Mouse (Mus musculus) forebrain, embryonic 12.5 days (tissue): ENCODE measurements around the gene Plekhh3. TPM values are rescaled to one million over a fixed set of nuclear protein-coding genes. Genes with fewer than 3 reads are reported as not detected.
A peak's percentile ranks its signal among the peaks of the same experiment; 100 is the strongest.

ENCODE experiments used
- ATAC-seq: fragments of 200-750 bp; cut with Nextera tagmentation; 2 replicates; pipeline ENCODE4 v1.8.0; 2017; ENCODE audit warnings: moderate TSS enrichment; ENCODE audit not compliant: low FRiP score
- H3K27ac ChIP-seq: fragments of 300-500 bp; sonication (generic); 2 replicates; pipeline ENCODE4 v1.5.1; 2016; ENCODE audit warnings: mild to moderate bottlenecking
- H3K27me3 ChIP-seq: fragments of 300-500 bp; sonication (generic); 2 replicates; pipeline ENCODE4 v1.6.1; 2016; ENCODE audit warnings: mild to moderate bottlenecking
- H3K36me3 ChIP-seq: fragments of 300-500 bp; sonication (generic); replicated peaks from 2 replicates; pipeline ENCODE4 v1.6.1; 2016; ENCODE audit warnings: mild to moderate bottlenecking
- H3K4me1 ChIP-seq: fragments of 300-500 bp; sonication (generic); 2 replicates; pipeline ENCODE4 v1.6.1; 2016
- H3K4me2 ChIP-seq: fragments of 300-500 bp; sonication (generic); 2 replicates; pipeline ENCODE4 v1.6.1; 2016; ENCODE audit warnings: mild to moderate bottlenecking, moderate library complexity
- H3K4me3 ChIP-seq: fragments of 300-500 bp; sonication (generic); replicated peaks from 2 replicates; pipeline ENCODE4 v1.5.1; 2016; ENCODE audit warnings: mild to moderate bottlenecking
- H3K9ac ChIP-seq: fragments of 300-500 bp; sonication (generic); 2 replicates; pipeline ENCODE4 v1.6.1; 2016; ENCODE audit warnings: mild to moderate bottlenecking
- H3K9me3 ChIP-seq: fragments of 300-500 bp; sonication (generic); 2 replicates; pipeline ENCODE4 v1.6.1; 2016
- WGBS: fragments of 180-500 bp; shearing (Covaris S2); methylation state at CpG from one replicate; pipeline ENCODE4 v1.1.7; 2016; 5-methylcytosine and 5-hydroxymethylcytosine counted together
- polyA plus RNA-seq: library from polyadenylated mRNA; unstranded; fragments of >200 nt; fragmentation: Nextera tagmentation; extraction: Ambion mirVana; gene quantifications from 2 replicates; pipeline ENCODE4 v1.2.1, GENCODE M21; 2016

Gene Plekhh3
- polyA plus RNA-seq, 1 experiment from 2014 or later = 9.6 TPM

GRCm38 (mm10) chr11:101193076-101193475 is 21.9 kb upstream of the Plekhh3 start:
- no peak overlapping the region for H3K4me2 ChIP-seq
- no peaks in the 10 kb centered on the region for H3K36me3 ChIP-seq
- no peak overlapping the region for H3K27ac ChIP-seq
- ATAC-seq = no peak
- H3K4me1 ChIP-seq = peaks cover 23% of the 10 kb centered on the region
- H3K4me3 ChIP-seq = no peak overlapping the region
- H3K9ac ChIP-seq = no peak overlapping the region
- WGBS = 91% methylated on average over 7 of the region's 7 CpGs
- H3K9me3 ChIP-seq = no peaks in the 10 kb centered on the region
- no peaks in the 10 kb centered on the region for H3K27me3 ChIP-seq

DNA sequence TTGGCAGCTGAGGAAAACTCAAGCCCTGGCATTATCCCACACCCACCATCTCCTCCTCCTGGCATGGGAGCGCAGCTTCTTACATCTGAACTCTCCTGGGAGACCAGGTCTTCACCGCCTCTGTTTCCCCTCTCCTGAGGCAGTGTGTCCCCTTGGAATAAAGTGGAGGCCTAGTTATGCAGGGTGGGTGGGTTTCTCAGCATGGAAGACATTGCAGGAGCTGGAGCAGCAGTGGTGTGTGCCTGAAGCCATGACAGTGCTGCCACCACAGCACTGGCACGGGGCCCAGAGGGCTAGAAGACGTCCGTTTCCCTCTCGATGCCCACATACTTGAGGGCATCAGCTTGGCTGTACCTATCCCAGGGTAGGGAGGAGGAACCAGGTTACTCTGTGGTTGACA is 21.5 kb upstream of the Plekhh3 start:
- Histone ChIP-seq H3K4me2 (no peak overlapping the region), H3K27me3 (no peaks in the 10 kb centered on the region), H3K9me3 (no peaks in the 10 kb centered on the region), H3K9ac (no peak overlapping the region), H3K4me1 (peaks cover 23% of the 10 kb centered on the region), H3K4me3 (no peak overlapping the region), H3K36me3 (no peaks in the 10 kb centered on the region), H3K27ac (no peak overlapping the region)
- no peak for ATAC-seq
- WGBS = 90% methylated on average over 6 of the region's 6 CpGs

GRCm38 (mm10) chr11:101191919-101192470 is 20.8 kb upstream of the Plekhh3 start:
- ATAC-seq = no peak
- 80% methylated on average over 4 of the region's 4 CpGs for WGBS
- H3K27ac ChIP-seq = no peak overlapping the region

DNA sequence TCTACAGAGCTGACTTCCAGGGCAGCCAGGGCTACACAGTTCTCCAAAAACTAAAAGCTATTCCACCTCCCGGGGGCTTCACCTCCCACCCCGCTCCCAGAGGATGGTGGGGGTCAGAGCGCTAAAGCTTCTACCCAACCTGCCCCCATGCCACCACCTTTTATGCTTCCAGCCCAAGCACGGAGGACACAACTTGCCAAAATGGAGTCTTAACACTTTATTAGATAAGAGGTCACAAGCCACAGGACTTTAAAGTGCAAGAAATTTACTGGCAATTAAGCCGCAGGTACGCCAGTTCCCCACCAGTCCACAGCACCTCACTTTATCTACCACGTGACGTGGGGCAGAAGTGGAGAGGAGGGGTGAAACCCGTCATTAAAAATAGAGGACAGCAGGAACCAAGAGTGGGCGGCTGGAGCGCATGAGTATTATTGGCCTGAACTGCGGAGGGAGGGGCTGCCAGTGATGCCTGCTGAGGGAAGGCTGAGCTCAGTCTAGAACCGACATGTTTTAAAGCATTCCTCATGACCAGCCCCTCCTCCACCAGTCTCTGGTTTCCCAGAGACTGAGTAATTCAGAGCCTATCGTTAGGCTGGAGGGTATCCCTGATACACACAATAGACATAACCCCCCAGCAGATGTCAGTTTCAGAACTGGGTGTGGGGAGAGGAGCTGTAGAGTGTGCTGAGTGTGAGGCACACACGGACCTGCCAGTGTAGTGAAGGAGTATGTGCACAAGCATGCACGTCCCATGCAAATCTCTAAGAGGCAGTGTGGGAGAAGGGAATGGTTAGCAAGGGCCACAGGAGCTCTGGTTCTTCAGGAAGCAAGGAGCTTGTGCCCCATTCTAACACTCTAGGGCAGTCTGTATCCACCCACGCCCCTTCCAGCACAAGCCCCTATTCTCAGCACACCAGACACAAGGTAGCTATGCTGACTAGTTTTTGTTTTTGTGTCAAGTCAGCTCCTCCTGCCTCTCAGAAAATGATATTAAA is 20.1 kb upstream of the Plekhh3 start:
- no peaks in the 10 kb centered on the region for H3K27me3 ChIP-seq
- no peak overlapping the region for H3K4me2 ChIP-seq
- no peak overlapping the region for H3K27ac ChIP-seq
- H3K9ac ChIP-seq = no peak overlapping the region
- no peak for ATAC-seq
- H3K4me1 ChIP-seq = peaks cover 23% of the 10 kb centered on the region
- no peaks in the 10 kb centered on the region for H3K36me3 ChIP-seq
- WGBS = 57% methylated on average over 17 of the region's 17 CpGs
- H3K9me3 ChIP-seq = no peaks in the 10 kb centered on the region
- no peak overlapping the region for H3K4me3 ChIP-seq

More at GRCm38 (mm10) chr11:101191919-101192470, 20.8 kb upstream of the Plekhh3 start:
- Histone ChIP-seq H3K4me2 (no peak overlapping the region), H3K4me3 (no peak overlapping the region), H3K36me3 (no peaks in the 10 kb centered on the region), H3K9ac (no peak overlapping the region), H3K27me3 (no peaks in the 10 kb centered on the region), H3K4me1 (peaks cover 23% of the 10 kb centered on the region), H3K9me3 (no peaks in the 10 kb centered on the region)

DNA sequence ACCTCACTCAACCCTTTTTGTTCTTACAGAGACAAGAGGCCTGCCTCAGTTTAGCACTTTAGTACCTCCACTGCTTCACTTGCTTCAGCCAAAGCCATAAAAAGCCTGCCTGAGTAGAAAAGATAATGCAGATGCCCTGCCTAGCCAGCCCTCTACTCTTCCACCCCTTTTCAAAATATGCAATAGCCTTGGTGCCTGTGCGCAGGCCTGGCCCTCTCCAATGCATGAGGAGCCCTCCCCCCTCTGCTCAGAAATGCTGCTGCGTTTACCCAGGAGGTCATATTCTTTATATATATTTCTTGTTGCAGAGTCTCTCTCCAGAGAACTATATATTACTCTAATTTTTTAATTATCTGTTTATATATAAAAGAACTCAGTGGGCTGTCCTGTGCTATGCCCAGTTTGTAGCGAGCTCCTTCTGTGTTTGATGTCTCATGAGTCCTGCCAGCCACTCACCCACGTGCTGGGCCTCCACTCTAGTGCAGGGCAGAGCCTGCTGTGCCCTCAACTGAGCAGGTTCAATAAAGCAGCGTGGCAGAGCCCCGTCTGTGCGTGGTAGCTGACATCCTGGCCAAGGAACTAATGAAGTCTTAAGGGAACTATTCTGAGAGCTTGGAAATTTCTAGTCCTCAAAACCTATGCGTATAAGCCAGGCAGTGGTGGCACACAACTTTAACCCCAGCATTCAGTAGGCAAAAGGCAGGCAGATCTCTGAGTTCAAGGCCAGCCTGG is 19.2 kb upstream of the Plekhh3 start:
- Histone ChIP-seq H3K4me3 (no peak overlapping the region), H3K36me3 (no peaks in the 10 kb centered on the region), H3K9ac (peak overlapping the region; percentile 25; the same call in 1 of the 2 replicates), H3K4me1 (peaks cover 23% of the 10 kb centered on the region), H3K27me3 (no peaks in the 10 kb centered on the region), H3K4me2 (no peak overlapping the region), H3K9me3 (no peaks in the 10 kb centered on the region), H3K27ac (peak overlapping the region; percentile 84)
- ATAC-seq = peak; percentile 53
- WGBS = 54% methylated on average over 8 of the region's 8 CpGs

DNA sequence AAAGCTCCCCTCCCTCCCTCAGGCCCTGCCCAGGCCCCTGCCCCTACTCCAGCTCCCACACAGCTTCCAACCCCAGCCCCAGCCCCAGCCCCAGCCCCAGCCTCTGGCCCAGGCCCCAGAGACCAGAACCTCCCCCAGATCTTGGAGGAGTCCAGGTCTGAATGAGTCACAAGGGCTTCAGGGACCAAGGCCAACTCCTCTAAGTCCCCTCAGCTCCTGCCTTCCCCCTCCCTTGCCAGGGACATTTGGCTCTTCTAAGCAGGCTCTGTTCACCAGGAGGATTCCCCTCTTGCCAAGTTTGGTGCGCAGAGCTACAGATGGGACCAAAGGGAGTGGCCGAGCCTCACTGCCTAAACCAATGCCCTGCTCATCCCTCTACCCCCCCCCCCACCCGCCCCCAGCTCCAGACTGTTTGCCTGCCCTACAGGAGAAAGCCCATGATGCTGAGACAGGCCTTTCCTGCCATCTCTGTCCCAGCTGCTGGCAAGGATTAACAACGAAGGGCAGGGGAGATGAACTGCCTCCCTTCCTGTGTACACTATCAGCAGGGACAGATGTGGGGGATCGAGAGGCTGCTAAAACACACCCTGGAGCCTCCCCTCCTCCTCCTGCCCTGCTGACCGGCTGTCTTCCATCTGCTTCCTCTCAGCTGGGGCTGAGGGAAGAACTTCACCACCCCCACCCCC is 18.5 kb upstream of the Plekhh3 start:
- Histone ChIP-seq H3K4me3 (no peak overlapping the region), H3K27ac (peak overlapping the region; percentile 84), H3K4me2 (no peak overlapping the region), H3K9ac (peak overlapping the region; percentile 25; the same call in 1 of the 2 replicates), H3K4me1 (peaks cover 23% of the 10 kb centered on the region), H3K9me3 (no peaks in the 10 kb centered on the region), H3K36me3 (no peaks in the 10 kb centered on the region), H3K27me3 (no peaks in the 10 kb centered on the region)
- ATAC-seq = peak; percentile 71
- WGBS = 20% methylated on average over 6 of the region's 6 CpGs

- Histone ChIP-seq H3K27ac (no peak overlapping the region), H3K4me1 (peaks cover 23% of the 10 kb centered on the region)
- ATAC-seq = no peak
These were observed 17.1 kb upstream of the Plekhh3 start for GRCm38 (mm10) chr11:101188166-101188805.

GRCm38 (mm10) chr11:101187541-101187940 is 16.4 kb upstream of the Plekhh3 start:
- no peak overlapping the region for H3K27ac ChIP-seq
- 92% methylated on average over 5 of the region's 5 CpGs for WGBS
- peaks cover 23% of the 10 kb centered on the region for H3K4me1 ChIP-seq
- H3K4me2 ChIP-seq = no peak overlapping the region
- no peak overlapping the region for H3K9ac ChIP-seq
- 0 out of 2 replicates have a peak, but pooled peaks cover 3% of the 10 kb centered on the region for H3K27me3 ChIP-seq
- H3K4me3 ChIP-seq = no peak overlapping the region
- no peaks in the 10 kb centered on the region for H3K9me3 ChIP-seq
- ATAC-seq = no peak
- no peaks in the 10 kb centered on the region for H3K36me3 ChIP-seq

More at GRCm38 (mm10) chr11:101188166-101188805, 17.1 kb upstream of the Plekhh3 start:
- no peak overlapping the region for H3K4me2 ChIP-seq
- H3K9me3 ChIP-seq = no peaks in the 10 kb centered on the region
- H3K36me3 ChIP-seq = no peaks in the 10 kb centered on the region
- H3K27me3 ChIP-seq = no peaks in the 10 kb centered on the region
- no peak overlapping the region for H3K4me3 ChIP-seq
- 83% methylated on average over 11 of the region's 11 CpGs for WGBS
- H3K9ac ChIP-seq = no peak overlapping the region

GRCm38 (mm10) chr11:101186526-101187247 is 15.5 kb upstream of the Plekhh3 start:
- no peak overlapping the region for H3K9ac ChIP-seq
- H3K27ac ChIP-seq = no peak overlapping the region
- no peaks in the 10 kb centered on the region for H3K36me3 ChIP-seq
- no peak for ATAC-seq
- no peak overlapping the region for H3K4me2 ChIP-seq
- 85% methylated on average over 27 of the region's 27 CpGs for WGBS
- H3K4me3 ChIP-seq = no peak overlapping the region
- no peaks in the 10 kb centered on the region for H3K9me3 ChIP-seq
- peaks cover 10% of the 10 kb centered on the region; the same call in 1 of the 2 replicates for H3K27me3 ChIP-seq
- H3K4me1 ChIP-seq = peaks cover 23% of the 10 kb centered on the region

GRCm38 (mm10) chr11:101185441-101185840 is 14.3 kb upstream of the Plekhh3 start:
- peaks cover 17% of the 10 kb centered on the region for H3K27me3 ChIP-seq
- H3K9ac ChIP-seq = no peak overlapping the region
- no peaks in the 10 kb centered on the region for H3K36me3 ChIP-seq
- no peak overlapping the region for H3K27ac ChIP-seq
- H3K9me3 ChIP-seq = no peaks in the 10 kb centered on the region
- ATAC-seq = no peak
- 92% methylated on average over 4 of the region's 4 CpGs for WGBS
- H3K4me2 ChIP-seq = no peak overlapping the region
- peaks cover 16% of the 10 kb centered on the region for H3K4me1 ChIP-seq
- H3K4me3 ChIP-seq = no peak overlapping the region

DNA sequence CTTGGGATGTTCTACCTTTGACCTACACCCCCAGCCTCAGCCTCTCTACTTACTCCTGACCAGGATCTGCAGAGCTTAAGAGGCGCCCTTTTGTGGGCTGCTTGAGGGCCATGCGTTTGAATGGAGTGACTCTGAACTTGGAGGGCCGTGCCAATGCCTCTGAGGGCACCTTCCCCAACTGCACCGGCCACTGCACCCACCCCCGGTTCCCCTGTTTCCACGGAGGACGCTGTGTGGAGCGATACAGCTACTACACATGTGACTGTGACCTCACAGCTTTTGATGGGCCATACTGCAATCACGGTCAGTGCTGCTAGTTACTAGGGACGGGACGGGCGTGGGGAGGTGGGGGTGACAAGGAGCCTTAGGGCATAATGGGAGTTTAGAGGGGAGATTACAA is 13.8 kb upstream of the Plekhh3 start:
- Histone ChIP-seq H3K9me3 (no peaks in the 10 kb centered on the region), H3K4me2 (no peak overlapping the region), H3K9ac (no peak overlapping the region), H3K27me3 (peaks cover 21% of the 10 kb centered on the region), H3K4me1 (peaks cover 11% of the 10 kb centered on the region), H3K36me3 (no peaks in the 10 kb centered on the region), H3K4me3 (no peak overlapping the region), H3K27ac (no peak overlapping the region)
- no peak for ATAC-seq
- 91% methylated on average over 12 of the region's 12 CpGs for WGBS
